Mouse (Mus musculus) liver, embryonic 14.5 days (tissue): Measurements from ENCODE around the gene Gtf2f2. TPM values are rescaled to one million over a fixed set of nuclear protein-coding genes. Genes with fewer than 3 reads are reported as not detected.

Experiments
- ATAC-seq: fragments of 200-750 bp; cut with Nextera tagmentation; 2 replicates; pipeline ENCODE4 v1.8.0; 2017; ENCODE audit warnings: moderate number of reproducible peaks, mild to moderate bottlenecking, moderate library complexity; ENCODE audit not compliant: insufficient read depth
- DNase-seq, 3 experiments: peaks; one replicate each; pipeline ENCODE4 v3.0.0-alpha.2; 2012 to 2013; ENCODE audit warnings: low read depth in 3 of 3, low spot score in 3 of 3
- H3K27ac ChIP-seq: fragments of 300-500 bp; sonication (generic); 2 replicates; pipeline ENCODE4 v1.5.1; 2014; ENCODE audit warnings: moderate library complexity, mild to moderate bottlenecking, control low read depth, inconsistent platforms
- H3K27me3 ChIP-seq: fragments of 300-500 bp; sonication (generic); 2 replicates; pipeline ENCODE4 v1.6.1; 2014; ENCODE audit warnings: mild to moderate bottlenecking, low read length, moderate library complexity; ENCODE audit not compliant: control insufficient read depth, insufficient read depth
- H3K36me3 ChIP-seq: fragments of 300-500 bp; sonication (generic); replicated peaks from 2 replicates; pipeline ENCODE4 v1.6.1; 2014; ENCODE audit warnings: low read depth; ENCODE audit not compliant: control insufficient read depth, insufficient read depth
- H3K4me1 ChIP-seq, 2 experiments: fragments of 200-500 bp in 1 of 2; fragments of 300-500 bp in 1 of 2; sonication (generic) in 1 of 2; replicated peaks; 2 replicates each; pipeline ENCODE4 v1.6.1; 2012 to 2014; ENCODE audit warnings: antibody characterized with exemption in 1 of 2, inconsistent platforms in 1 of 2, low read length in 1 of 2; ENCODE audit not compliant: control insufficient read depth in 2 of 2, insufficient read depth in 2 of 2
- H3K4me2 ChIP-seq: fragments of 300-500 bp; sonication (generic); 2 replicates; pipeline ENCODE4 v1.6.1; 2014; ENCODE audit warnings: low read depth, mild to moderate bottlenecking, control low read depth, moderate library complexity
- H3K4me3 ChIP-seq, 2 experiments: fragments of 200-500 bp in 1 of 2; fragments of 300-500 bp in 1 of 2; sonication (generic) in 1 of 2; 2 replicates each; pipeline ENCODE4 v1.5.1; 2012 to 2014; ENCODE audit warnings: low read depth in 2 of 2, low read length in 2 of 2, mild to moderate bottlenecking in 2 of 2, control low read depth in 1 of 2, inconsistent platforms in 1 of 2, moderate library complexity in 1 of 2; ENCODE audit not compliant: insufficient read depth in 1 of 2
- H3K9ac ChIP-seq: fragments of 300-500 bp; sonication (generic); replicated peaks from 2 replicates; pipeline ENCODE4 v1.6.1; 2014; ENCODE audit warnings: mild to moderate bottlenecking, control low read depth, moderate library complexity
- H3K9me3 ChIP-seq: fragments of 300-500 bp; sonication (generic); 2 replicates; pipeline ENCODE4 v1.6.1; 2016; ENCODE audit warnings: low read length, mixed read lengths; ENCODE audit not compliant: control insufficient read depth
- CTCF ChIP-seq: IDR thresholded peaks from 2 replicates; pipeline ENCODE4 v1.5.1; 2016; ENCODE audit warnings: antibody characterized with exemption, low read depth, control low read depth
- EP300 ChIP-seq: IDR thresholded peaks from 2 replicates; pipeline ENCODE4 v1.6.1; 2016; ENCODE audit warnings: antibody characterized with exemption, low read depth
- WGBS: fragments of 180-500 bp; shearing (Covaris S2); extraction: QIAGEN DNeasy Blood & Tissue Kit; methylation state at CpG from one replicate; pipeline ENCODE4 v1.1.7; 2014; ENCODE audit not compliant: insufficient replicate concordance; 5-methylcytosine and 5-hydroxymethylcytosine counted together
- polyA plus RNA-seq, 2 experiments: library from polyadenylated mRNA; depleted of rRNA in 1 of 2; stranded (reverse) in 1 of 2; unstranded in 1 of 2; fragments of >200 nt; fragmentation: Nextera tagmentation in 1 of 2; extraction: Ambion mirVana in 1 of 2; gene quantifications; 2 replicates each; pipeline versions ENCODE4 v1.2.1 to v1.2.3; 2012 to 2014

The Gtf2f2 gene
- polyA plus RNA-seq (2012; rRNA removed) (5.8 and 13.1 TPM in 2 replicates), polyA plus RNA-seq (2014; fragmentation: Nextera tagmentation; extraction: Ambion mirVana) (24.6 and 27.1 TPM in 2 replicates)

GRCm38 (mm10) chr14:76010102-76011061 lies at the start of gene Gtf2f2:
Gene Gtf2f2, minus strand, starts transcription at chr14:76010865.
- Histone ChIP-seq H3K27ac (peak within 1 kb of the TSS; percentile 1; the same call in 1 of the 2 replicates), H3K4me2 (peak within 1 kb of the TSS; percentile 66), H3K36me3 (no peaks in the 10 kb centered on the region; the same call in 1 of the 2 replicates), H3K4me3 (peak within 1 kb of the TSS; percentile 62 to 97), H3K9ac (peak within 1 kb of the TSS; percentile 65), H3K4me1 (peaks cover 11 to 14% of the 10 kb centered on the region in 2 experiments), H3K9me3 (no peaks in the 10 kb centered on the region), H3K27me3 (no peaks in the 10 kb centered on the region)
- DNase-seq (peak; percentile 79 to 84 (median 82)), ATAC-seq (peak; percentile 87)
- TF ChIP-seq EP300 (no peak), CTCF (no peak)
- under 1% methylated on average over 67 of the region's 67 CpGs for WGBS

- Histone ChIP-seq H3K27me3 (no peaks in the 10 kb centered on the region), H3K4me1 (no peaks in the 10 kb centered on the region), H3K9me3 (no peaks in the 10 kb centered on the region), H3K4me3 (no peak overlapping the region), H3K27ac (no peak overlapping the region), H3K9ac (no peak overlapping the region), H3K36me3 (no peaks in the 10 kb centered on the region), H3K4me2 (no peak overlapping the region)
- DNase-seq, result no peak
- WGBS, result 57% methylated on average over 5 of the region's 5 CpGs
- TF ChIP-seq CTCF (no peak), EP300 (no peak)
- ATAC-seq, result no peak
Observed at GRCm38 (mm10) chr14:76059441-76059840, 48.8 kb upstream of the Gtf2f2 start.

- H3K4me2 ChIP-seq, result no peak overlapping the region
- no peak for DNase-seq
- H3K27me3 ChIP-seq, result no peaks in the 10 kb centered on the region
- H3K4me3 ChIP-seq, result no peak overlapping the region
- WGBS, result 68% methylated on average over 11 of the region's 11 CpGs
- no peak for TF ChIP-seq CTCF
- no peak for TF ChIP-seq EP300
- H3K36me3 ChIP-seq, result no peaks in the 10 kb centered on the region
- no peak overlapping the region for H3K27ac ChIP-seq
- no peaks in the 10 kb centered on the region for H3K9me3 ChIP-seq
- no peak overlapping the region for H3K9ac ChIP-seq
- no peaks in the 10 kb centered on the region for H3K4me1 ChIP-seq
- no peak for ATAC-seq
Observed at GRCm38 (mm10) chr14:76053726-76054125, 43.1 kb upstream of the Gtf2f2 start.

DNA sequence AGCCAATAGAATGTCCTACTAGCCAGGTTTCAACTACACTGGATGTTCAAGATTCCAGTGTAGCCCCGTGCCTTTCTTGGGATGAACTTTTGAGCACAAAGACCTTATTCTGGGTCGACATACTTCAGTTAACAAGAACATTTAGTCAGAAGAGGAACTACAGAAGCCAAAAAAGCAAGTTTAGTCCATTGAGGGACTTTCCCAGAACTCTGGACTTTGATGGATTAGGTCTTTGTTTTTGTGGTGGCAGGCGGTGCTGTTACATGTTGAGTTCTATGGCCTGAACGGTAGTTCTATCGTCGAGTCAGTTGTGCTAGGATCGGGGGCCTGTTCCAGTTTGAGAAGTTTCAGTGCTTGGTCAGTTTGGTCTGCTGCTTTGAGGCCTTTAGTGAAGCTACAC lies 41.3 kb upstream of the Gtf2f2 start:
- 38% methylated on average over 7 of the region's 7 CpGs for WGBS

DNA sequence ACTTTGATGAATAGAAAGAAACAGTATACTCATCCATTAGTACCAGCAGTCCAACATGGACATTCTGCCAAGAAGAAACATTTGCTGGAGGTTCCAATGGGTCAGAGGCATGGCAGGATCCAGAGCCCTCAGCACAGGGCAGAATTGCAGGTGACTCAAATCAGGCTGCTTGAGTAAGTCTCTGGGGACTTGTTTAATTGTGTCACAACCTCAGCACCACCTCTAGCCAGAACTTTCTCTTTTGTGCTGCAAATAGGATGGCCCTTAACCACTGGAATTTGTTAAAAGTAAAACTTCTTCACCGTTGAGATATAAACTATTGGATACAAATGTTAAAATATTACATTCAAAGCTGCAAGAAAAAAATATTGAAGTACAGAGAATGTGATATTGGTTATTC lies 35.1 kb upstream of the Gtf2f2 start:
- H3K4me3 ChIP-seq, result no peak overlapping the region
- no peaks in the 10 kb centered on the region for H3K36me3 ChIP-seq
- H3K4me2 ChIP-seq, result no peak overlapping the region
- 33% methylated on average over 1 of the region's 1 CpGs for WGBS
- H3K4me1 ChIP-seq, result no peaks in the 10 kb centered on the region
- TF ChIP-seq EP300, result no peak
- TF ChIP-seq CTCF, result no peak
- no peak overlapping the region for H3K9ac ChIP-seq
- H3K27ac ChIP-seq, result no peak overlapping the region
- DNase-seq (no peak), ATAC-seq (no peak)
- no peaks in the 10 kb centered on the region for H3K27me3 ChIP-seq
- no peaks in the 10 kb centered on the region for H3K9me3 ChIP-seq

More for the DNA sequence above, 41.3 kb upstream of the Gtf2f2 start:
- no peak for ATAC-seq
- Histone ChIP-seq H3K36me3 (no peaks in the 10 kb centered on the region), H3K9ac (no peak overlapping the region), H3K4me1 (no peaks in the 10 kb centered on the region), H3K27ac (no peak overlapping the region), H3K4me3 (no peak overlapping the region), H3K9me3 (no peaks in the 10 kb centered on the region), H3K27me3 (no peaks in the 10 kb centered on the region), H3K4me2 (no peak overlapping the region)
- TF ChIP-seq EP300 (no peak), CTCF (no peak)
- DNase-seq, result no peak
